Mouse (Mus musculus) kidney, embryonic 16.5 days (tissue): Measurements from ENCODE around the gene Rita1. TPM values are rescaled to one million over a fixed set of nuclear protein-coding genes. Genes with fewer than 3 reads are reported as not detected.

Experiments used
- ATAC-seq: fragments of 200-750 bp; cut with Nextera tagmentation; 2 replicates; pipeline ENCODE4 v1.8.0; 2017; ENCODE audit warnings: moderate TSS enrichment; ENCODE audit not compliant: low FRiP score, low TSS enrichment
- H3K27ac ChIP-seq: fragments of 300-500 bp; sonication (generic); 2 replicates; pipeline ENCODE4 v1.5.1; 2014; ENCODE audit warnings: low read length
- H3K27me3 ChIP-seq: fragments of 300-500 bp; sonication (generic); 2 replicates; pipeline ENCODE4 v1.6.1; 2014; ENCODE audit warnings: low read length, control low read depth, mixed read lengths; ENCODE audit not compliant: insufficient read depth
- H3K36me3 ChIP-seq: fragments of 300-500 bp; sonication (generic); 2 replicates; pipeline ENCODE4 v1.6.1; 2014; ENCODE audit warnings: low read length, control low read depth, mixed read lengths; ENCODE audit not compliant: insufficient read depth
- H3K4me1 ChIP-seq: fragments of 300-500 bp; sonication (generic); 2 replicates; pipeline ENCODE4 v1.6.1; 2014; ENCODE audit warnings: low read length, control low read depth, mixed read lengths; ENCODE audit not compliant: insufficient read depth
- H3K4me2 ChIP-seq: fragments of 300-500 bp; sonication (generic); replicated peaks from 2 replicates; pipeline ENCODE4 v1.6.1; 2014; ENCODE audit warnings: low read depth, low read length
- H3K4me3 ChIP-seq: fragments of 300-500 bp; sonication (generic); 2 replicates; pipeline ENCODE4 v1.5.1; 2014; ENCODE audit warnings: mild to moderate bottlenecking, low read length
- H3K9ac ChIP-seq: fragments of 300-500 bp; sonication (generic); replicated peaks from 2 replicates; pipeline ENCODE4 v1.6.1; 2014; ENCODE audit warnings: low read length
- H3K9me3 ChIP-seq: fragments of 300-500 bp; sonication (generic); 2 replicates; pipeline ENCODE4 v1.6.1; 2016; ENCODE audit warnings: low read length, control low read depth
- WGBS: fragments of 180-500 bp; shearing (Covaris S2); extraction: QIAGEN DNeasy Blood & Tissue Kit; methylation state at CpG from one replicate; pipeline ENCODE4 v1.1.7; 2014; 5-methylcytosine and 5-hydroxymethylcytosine counted together
- polyA plus RNA-seq: library from polyadenylated mRNA; unstranded; fragments of >200 nt; fragmentation: Nextera tagmentation; extraction: Ambion mirVana; gene quantifications from 2 replicates; pipeline ENCODE4 v1.2.1, GENCODE M21; 2015

Rita1 gene
- polyA plus RNA-seq, 1 experiment from 2014 or later, result 18.0 TPM

- no peaks in the 10 kb centered on the region for H3K9me3 ChIP-seq
- no peaks in the 10 kb centered on the region for H3K27me3 ChIP-seq
- under 1% methylated on average over 8 of the region's 8 CpGs for WGBS
- H3K4me2 ChIP-seq, result peak overlapping the region; percentile 55
- peaks cover 13% of the 10 kb centered on the region; the same call in 1 of the 2 replicates for H3K4me1 ChIP-seq
- H3K4me3 ChIP-seq, result peak overlapping the region; percentile 34
- H3K27ac ChIP-seq, result no peak overlapping the region
- peak; percentile 69 for ATAC-seq
- H3K36me3 ChIP-seq, result 0 out of 2 replicates have a peak, but pooled peaks cover 4% of the 10 kb centered on the region
- no peak overlapping the region; the same call in 1 of the 2 replicates for H3K9ac ChIP-seq
These were observed 6.7 kb downstream of the Rita1 start for GRCm38 (mm10) chr5:120605688-120606087.

- H3K36me3 ChIP-seq, result 0 out of 2 replicates have a peak, but pooled peaks cover 4% of the 10 kb centered on the region
- peak; percentile 46 for ATAC-seq
- no peak overlapping the region for H3K27ac ChIP-seq
- H3K4me1 ChIP-seq, result peaks cover 13% of the 10 kb centered on the region; the same call in 1 of the 2 replicates
- H3K27me3 ChIP-seq, result no peaks in the 10 kb centered on the region
- peak overlapping the region; percentile 34 for H3K4me3 ChIP-seq
- WGBS, result 1% methylated on average over 10 of the region's 10 CpGs
- H3K4me2 ChIP-seq, result peak overlapping the region; percentile 55
- no peaks in the 10 kb centered on the region for H3K9me3 ChIP-seq
- peak overlapping the region; percentile 17; the same call in 1 of the 2 replicates for H3K9ac ChIP-seq
These were observed 7.1 kb downstream of the Rita1 start for GRCm38 (mm10) chr5:120605241-120605661.

- ATAC-seq, result peak; percentile 56; the same call in 1 of the 2 replicates
These were observed 7.5 kb downstream of the Rita1 start for GRCm38 (mm10) chr5:120604839-120605238.

GRCm38 (mm10) chr5:120603515-120603914 lies 8.9 kb downstream of the Rita1 start:
- 71% methylated on average over 7 of the region's 7 CpGs for WGBS
- Histone ChIP-seq H3K4me3 (no peak overlapping the region), H3K4me1 (peaks cover 13% of the 10 kb centered on the region; the same call in 1 of the 2 replicates), H3K4me2 (no peak overlapping the region), H3K27me3 (no peaks in the 10 kb centered on the region), H3K9ac (no peak overlapping the region), H3K36me3 (0 out of 2 replicates have a peak, but pooled peaks cover 4% of the 10 kb centered on the region), H3K9me3 (no peaks in the 10 kb centered on the region), H3K27ac (no peak overlapping the region)
- no peak for ATAC-seq

More at GRCm38 (mm10) chr5:120604839-120605238, 7.5 kb downstream of the Rita1 start:
- Histone ChIP-seq H3K27ac (no peak overlapping the region), H3K4me1 (peaks cover 13% of the 10 kb centered on the region; the same call in 1 of the 2 replicates), H3K36me3 (0 out of 2 replicates have a peak, but pooled peaks cover 4% of the 10 kb centered on the region), H3K9me3 (no peaks in the 10 kb centered on the region), H3K27me3 (no peaks in the 10 kb centered on the region), H3K9ac (no peak overlapping the region; the same call in 1 of the 2 replicates), H3K4me2 (peak overlapping the region; percentile 55), H3K4me3 (peak overlapping the region; percentile 34)
- 2% methylated on average over 6 of the region's 6 CpGs for WGBS

GRCm38 (mm10) chr5:120602210-120602609 lies 10.2 kb downstream of the Rita1 start:
- Histone ChIP-seq H3K9me3 (no peaks in the 10 kb centered on the region), H3K27me3 (no peaks in the 10 kb centered on the region), H3K4me3 (no peak overlapping the region), H3K27ac (no peak overlapping the region), H3K4me1 (peaks cover 13% of the 10 kb centered on the region; the same call in 1 of the 2 replicates), H3K4me2 (no peak overlapping the region), H3K36me3 (no peaks in the 10 kb centered on the region), H3K9ac (no peak overlapping the region)
- no peak for ATAC-seq
- 80% methylated on average over 12 of the region's 12 CpGs for WGBS

GRCm38 (mm10) chr5:120600946-120601668 lies 11.3 kb downstream of the Rita1 start:
- H3K9ac ChIP-seq, result no peak overlapping the region
- peaks cover 13% of the 10 kb centered on the region; the same call in 1 of the 2 replicates for H3K4me1 ChIP-seq
- H3K4me2 ChIP-seq, result no peak overlapping the region
- ATAC-seq, result no peak
- H3K27me3 ChIP-seq, result no peaks in the 10 kb centered on the region
- 55% methylated on average over 11 of the region's 11 CpGs for WGBS
- H3K9me3 ChIP-seq, result no peaks in the 10 kb centered on the region
- no peaks in the 10 kb centered on the region for H3K36me3 ChIP-seq
- no peak overlapping the region for H3K27ac ChIP-seq
- H3K4me3 ChIP-seq, result no peak overlapping the region

- 89% methylated on average over 6 of the region's 6 CpGs for WGBS
These were observed 12.8 kb downstream of the Rita1 start for GRCm38 (mm10) chr5:120599625-120600024.

GRCm38 (mm10) chr5:120594485-120594884 lies 17.9 kb downstream of the Rita1 start:
- 83% methylated on average over 6 of the region's 6 CpGs for WGBS
- Histone ChIP-seq H3K9ac (no peak overlapping the region), H3K27ac (no peak overlapping the region), H3K9me3 (no peaks in the 10 kb centered on the region), H3K36me3 (no peaks in the 10 kb centered on the region), H3K4me1 (no peaks in the 10 kb centered on the region), H3K4me2 (no peak overlapping the region), H3K27me3 (no peaks in the 10 kb centered on the region), H3K4me3 (no peak overlapping the region)
- ATAC-seq, result no peak

More at GRCm38 (mm10) chr5:120599625-120600024, 12.8 kb downstream of the Rita1 start:
- no peaks in the 10 kb centered on the region for H3K27me3 ChIP-seq
- H3K4me3 ChIP-seq, result no peak overlapping the region
- no peaks in the 10 kb centered on the region for H3K9me3 ChIP-seq
- no peak for ATAC-seq
- H3K27ac ChIP-seq, result no peak overlapping the region
- no peak overlapping the region for H3K9ac ChIP-seq
- no peak overlapping the region for H3K4me2 ChIP-seq
- peaks cover 6% of the 10 kb centered on the region; the same call in 1 of the 2 replicates for H3K4me1 ChIP-seq
- H3K36me3 ChIP-seq, result no peaks in the 10 kb centered on the region

GRCm38 (mm10) chr5:120592141-120592540 lies 20.2 kb downstream of the Rita1 start:
- no peak overlapping the region for H3K4me3 ChIP-seq
- no peaks in the 10 kb centered on the region for H3K9me3 ChIP-seq
- H3K4me1 ChIP-seq, result peaks cover 13% of the 10 kb centered on the region
- H3K27me3 ChIP-seq, result no peaks in the 10 kb centered on the region
- H3K36me3 ChIP-seq, result no peaks in the 10 kb centered on the region
- WGBS, result 72% methylated on average over 7 of the region's 7 CpGs
- no peak overlapping the region for H3K4me2 ChIP-seq
- no peak for ATAC-seq
- no peak overlapping the region for H3K27ac ChIP-seq
- H3K9ac ChIP-seq, result no peak overlapping the region
